Mouse (Mus musculus): Measurements from ENCODE around the gene Phactr1.

DNA sequence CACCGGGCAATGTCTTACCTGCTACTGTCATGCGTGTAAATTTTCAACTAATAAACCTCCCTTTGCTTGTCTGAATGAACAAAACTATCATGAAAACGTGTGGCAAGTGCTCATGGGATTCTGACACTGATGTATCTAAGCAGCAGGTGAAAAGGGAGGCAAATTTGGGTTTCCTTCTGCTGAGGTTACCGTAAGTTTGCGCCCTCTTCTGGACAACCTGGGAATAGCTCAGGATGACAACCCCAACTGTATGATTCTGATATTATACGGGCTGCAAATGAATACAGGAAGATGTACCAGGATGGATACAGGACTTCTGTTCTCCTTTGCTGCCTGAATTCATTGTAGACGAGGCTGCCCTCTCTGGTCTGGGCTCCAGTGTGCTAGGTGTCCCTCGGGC is 146.2 kb downstream of the Phactr1 start:
- no peak for TF ChIP-seq ZNF384 (IDR thresholded peaks at IDR 0.05; ENCODE audit: low read depth, low read length)
- TF ChIP-seq HCFC1 (IDR thresholded peaks at IDR 0.05; ENCODE audit: borderline replicate concordance, insufficient read depth, low read length), result no peak
- TF ChIP-seq CHD2 (IDR thresholded peaks at IDR 0.05; ENCODE audit: low read depth, low read length), result no peak
- no peak for TF ChIP-seq ZC3H11A (IDR thresholded peaks at IDR 0.05; ENCODE audit: borderline replicate concordance, low read depth, low read length)
- no peak for TF ChIP-seq MAFK (IDR thresholded peaks at IDR 0.05; ENCODE audit: insufficient read depth, low read depth, low read length)
